Mouse (Mus musculus) lung, postnatal 0 days (tissue): ENCODE results near the gene Ccdc146. TPM values are rescaled to one million over a fixed set of nuclear protein-coding genes. Genes with fewer than 3 reads are reported as not detected.

Experiments
- ATAC-seq: fragments of 200-750 bp; cut with Nextera tagmentation; 2 replicates; pipeline ENCODE4 v1.8.0; 2017; ENCODE audit warnings: moderate library complexity
- DNase-seq: peaks from one replicate; pipeline ENCODE4 v3.0.0-alpha.2; 2016; ENCODE audit warnings: low spot score
- H3K27ac ChIP-seq: fragments of 300-500 bp; sonication (generic); 2 replicates; pipeline ENCODE4 v1.5.1; 2014; ENCODE audit warnings: antibody characterized with exemption, mild to moderate bottlenecking, low read length, mixed read lengths
- H3K27me3 ChIP-seq: fragments of 300-500 bp; sonication (generic); replicated peaks from 2 replicates; pipeline ENCODE4 v1.6.1; 2014; ENCODE audit warnings: low read length, mixed read lengths; ENCODE audit not compliant: insufficient read depth
- H3K36me3 ChIP-seq: fragments of 300-500 bp; sonication (generic); 2 replicates; pipeline ENCODE4 v1.6.1; 2014; ENCODE audit warnings: low read length, mixed read lengths; ENCODE audit not compliant: insufficient read depth
- H3K4me1 ChIP-seq: fragments of 300-500 bp; sonication (generic); 2 replicates; pipeline ENCODE4 v1.6.1; 2014; ENCODE audit warnings: antibody characterized with exemption, low read depth, low read length, mixed read lengths; ENCODE audit not compliant: insufficient read depth
- H3K4me2 ChIP-seq: fragments of 300-500 bp; sonication (generic); replicated peaks from 2 replicates; pipeline ENCODE4 v1.6.1; 2014; ENCODE audit warnings: low read depth, mild to moderate bottlenecking, low read length, moderate library complexity, mixed read lengths
- H3K4me3 ChIP-seq: fragments of 300-500 bp; sonication (generic); 2 replicates; pipeline ENCODE4 v1.5.1; 2014; ENCODE audit warnings: low read depth, low read length
- H3K9ac ChIP-seq: fragments of 300-500 bp; sonication (generic); replicated peaks from 2 replicates; pipeline ENCODE4 v1.6.1; 2014; ENCODE audit warnings: low read depth, mild to moderate bottlenecking
- H3K9me3 ChIP-seq: fragments of 300-500 bp; sonication (generic); 2 replicates; pipeline ENCODE4 v1.6.1; 2016; ENCODE audit warnings: low read length, mixed read lengths
- CTCF ChIP-seq: IDR thresholded peaks from 2 replicates; pipeline ENCODE4 v1.5.1; 2016; ENCODE audit warnings: antibody characterized with exemption, mild to moderate bottlenecking
- EP300 ChIP-seq: IDR thresholded peaks from 2 replicates; pipeline ENCODE4 v1.6.1; 2016; ENCODE audit warnings: antibody characterized with exemption, mild to moderate bottlenecking, control low read depth
- WGBS: fragments of 180-500 bp; shearing (Covaris S2); extraction: QIAGEN DNeasy Blood & Tissue Kit; methylation state at CpG from one replicate; pipeline ENCODE4 v1.1.7; 2014; 5-methylcytosine and 5-hydroxymethylcytosine counted together
- polyA plus RNA-seq: library from polyadenylated mRNA; unstranded; fragments of >200 nt; fragmentation: Nextera tagmentation; extraction: Ambion mirVana; gene quantifications from 2 replicates; pipeline ENCODE4 v1.2.1, GENCODE M21; 2015

The Ccdc146 gene
- polyA plus RNA-seq, 1 experiment from 2014 or later: 3.4 TPM

DNA sequence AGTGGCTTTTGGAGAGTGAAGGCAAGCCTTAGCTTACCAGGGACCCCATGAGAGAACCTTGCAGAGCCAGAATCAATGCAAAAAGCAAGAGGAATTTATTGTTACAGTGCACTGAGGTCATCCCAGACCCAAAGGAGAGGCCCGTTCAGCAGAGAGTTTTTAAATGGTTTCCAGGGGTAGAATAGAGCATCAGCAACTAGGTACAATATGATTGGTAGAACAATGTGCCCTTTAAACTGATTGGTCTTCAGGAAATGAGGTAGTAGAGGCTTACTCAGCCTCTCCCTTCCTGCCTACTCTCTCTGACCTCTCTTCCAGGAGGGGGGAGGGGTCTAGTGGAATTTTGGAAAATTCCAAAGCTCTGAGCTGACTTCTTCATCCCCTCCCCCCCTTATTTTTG is 179.2 kb downstream of the Ccdc146 start:
- Histone ChIP-seq H3K9me3 (no peaks in the 10 kb centered on the region), H3K9ac (no peak overlapping the region), H3K27ac (no peak overlapping the region), H3K4me2 (no peak overlapping the region), H3K27me3 (no peaks in the 10 kb centered on the region), H3K4me3 (no peak overlapping the region), H3K4me1 (no peaks in the 10 kb centered on the region), H3K36me3 (no peaks in the 10 kb centered on the region)
- no peak for TF ChIP-seq CTCF
- TF ChIP-seq EP300: no peak
- ATAC-seq: no peak
- 76% methylated on average over 1 of the region's 1 CpGs for WGBS
- DNase-seq: no peak

DNA sequence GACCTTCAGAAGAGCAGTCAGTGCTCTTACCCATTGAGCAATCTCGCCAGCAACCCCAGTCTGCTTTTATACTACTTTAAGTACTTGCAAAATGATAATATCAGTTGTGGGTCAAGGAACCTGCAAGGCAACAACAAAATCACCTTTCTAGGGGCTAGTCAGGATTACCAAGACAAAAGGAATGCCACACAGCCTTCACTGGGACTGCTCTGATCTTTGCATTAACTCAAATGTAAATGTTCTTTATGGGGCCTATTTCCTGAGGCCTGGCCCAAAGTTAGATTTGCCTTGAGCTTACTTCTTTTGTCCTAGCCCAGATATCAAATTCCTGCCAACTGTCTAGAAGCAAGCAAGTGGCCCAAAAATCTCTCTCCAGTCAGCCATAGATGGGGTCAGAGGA is 179.9 kb downstream of the Ccdc146 start:
- DNase-seq (no peak), ATAC-seq (no peak)
- no peak for TF ChIP-seq EP300
- no peak for TF ChIP-seq CTCF
- no peak overlapping the region for H3K4me2 ChIP-seq
- no peak overlapping the region for H3K4me3 ChIP-seq
- 94% methylated on average over 1 of the region's 1 CpGs for WGBS
- H3K4me1 ChIP-seq: no peaks in the 10 kb centered on the region
- no peaks in the 10 kb centered on the region for H3K9me3 ChIP-seq
- H3K27ac ChIP-seq: no peak overlapping the region
- H3K27me3 ChIP-seq: no peaks in the 10 kb centered on the region
- no peaks in the 10 kb centered on the region for H3K36me3 ChIP-seq
- H3K9ac ChIP-seq: no peak overlapping the region

Other genes with a start within 250 kb of the Ccdc146 start
- 44.6 and 44.9 TPM in 2 replicates for gene Gsap, start 238.4 kb downstream of the Ccdc146 start, polyA plus RNA-seq
- 8.7 and 10.5 TPM in 2 replicates for gene Fgl2, start 52.0 kb downstream of the Ccdc146 start, polyA plus RNA-seq
- gene Fam185a, start 281 bp upstream of the Ccdc146 start, polyA plus RNA-seq: 1.7 and 2.8 TPM in 2 replicates
- 33.5 and 35.7 TPM in 2 replicates for gene Lrrc17, start 118.9 kb upstream of the Ccdc146 start, polyA plus RNA-seq
- 1.1 and 1.2 TPM in 2 replicates for gene Fbxl13, start 221.0 kb upstream of the Ccdc146 start, polyA plus RNA-seq
- 30.1 and 33.4 TPM in 2 replicates for gene Armc10, start 221.1 kb upstream of the Ccdc146 start, polyA plus RNA-seq